Mouse (Mus musculus) activated CD4-positive, CD25-positive, alpha-beta regulatory T cell, adult 4 months (primary cell): ENCODE results near the gene Ap3s2. TPM values are rescaled to one million over a fixed set of nuclear protein-coding genes. Genes with fewer than 3 reads are reported as not detected.

ENCODE experiments used
- ATAC-seq: one replicate; pipeline ENCODE4 v1.8.0; 2017
- polyA plus RNA-seq, 2 experiments: library from polyadenylated mRNA; unstranded; fragments of 100-300 nt; shearing (Covaris generic); gene quantifications; one replicate each; pipeline ENCODE4 v1.2.1; 2017

The Ap3s2 gene
- polyA plus RNA-seq, 2 experiments from 2014 or later, result 26.1 to 34.1 TPM

GRCm38 (mm10) chr7:79837247-79837646 lies 83.2 kb downstream of the Ap3s2 start:
- no peak for ATAC-seq

GRCm38 (mm10) chr7:79835196-79835595 lies 85.3 kb downstream of the Ap3s2 start:
- ATAC-seq, result no peak

- ATAC-seq, result no peak
These were observed 87.5 kb downstream of the Ap3s2 start for GRCm38 (mm10) chr7:79832980-79833379.

GRCm38 (mm10) chr7:79831585-79831984 lies 88.9 kb downstream of the Ap3s2 start:
- no peak for ATAC-seq

- ATAC-seq, result no peak
These were observed 89.3 kb downstream of the Ap3s2 start for GRCm38 (mm10) chr7:79831145-79831544.

- no peak for ATAC-seq
These were observed 92.1 kb downstream of the Ap3s2 start for GRCm38 (mm10) chr7:79828341-79828740.

Other genes with a start within 250 kb of the Ap3s2 start
- under 1 TPM; 0.29 to 0.74 TPM for gene Kif7, start 204.9 kb downstream of the Ap3s2 start, polyA plus RNA-seq
- gene Plin1, start 187.7 kb downstream of the Ap3s2 start, polyA plus RNA-seq, result not detected
- gene Pex11a, start 177.5 kb downstream of the Ap3s2 start, polyA plus RNA-seq, result 1 to 10 TPM; 2.6 to 2.7 TPM
- under 1 TPM in 1 of 2 experiments, not detected in 1; 0.27 TPM for gene Wdr93, start 177.5 kb downstream of the Ap3s2 start, polyA plus RNA-seq
- gene Mesp1, start 126.9 kb downstream of the Ap3s2 start, polyA plus RNA-seq, result not detected
- gene Mesp2, start 109.9 kb downstream of the Ap3s2 start, polyA plus RNA-seq, result not detected
- not detected for gene Anpep, start 59.6 kb downstream of the Ap3s2 start, polyA plus RNA-seq
- not detected for gene Arpin, start 14.7 kb upstream of the Ap3s2 start, polyA plus RNA-seq
- 1 to 10 TPM; 4.2 to 4.6 TPM for gene Zfp710, start 104.2 kb upstream of the Ap3s2 start, polyA plus RNA-seq
- gene Idh2, start 194.7 kb upstream of the Ap3s2 start, polyA plus RNA-seq, result 10 to 100 TPM; 24.8 to 31.7 TPM